Mouse (Mus musculus): ENCODE measurements around the gene Spg11. TPM values are rescaled to one million over a fixed set of nuclear protein-coding genes. Genes with fewer than 3 reads are reported as not detected.
A peak's percentile ranks its signal among the peaks of the same experiment; 100 is the strongest.

The Spg11 gene
- polyA plus RNA-seq, 1 experiment from 2014 or later, result 9.9 TPM

GRCm38 (mm10) chr2:122141332-122141967 is 23.3 kb upstream of the Spg11 start:
- Histone ChIP-seq H3K27ac (replicated peaks) (no peak overlapping the region), H3K9ac (replicated peaks) (no peak overlapping the region), H3K36me3 (no peaks in the 10 kb centered on the region), H3K9me3 (no peaks in the 10 kb centered on the region), H3K4me3 (no peak overlapping the region), H3K27me3 (no peaks in the 10 kb centered on the region), H3K4me2 (replicated peaks) (no peak overlapping the region), H3K4me1 (no peaks in the 10 kb centered on the region)
- no peak for ATAC-seq (replicated peaks)
- WGBS, result 76% methylated on average over 5 of the region's 5 CpGs

GRCm38 (mm10) chr2:122140815-122141214 is 22.6 kb upstream of the Spg11 start:
- H3K4me2 ChIP-seq (replicated peaks), result no peak overlapping the region
- no peak for ATAC-seq (replicated peaks)
- H3K4me1 ChIP-seq, result no peaks in the 10 kb centered on the region
- no peak overlapping the region for H3K4me3 ChIP-seq
- WGBS, result 87% methylated on average over 2 of the region's 2 CpGs
- no peak overlapping the region for H3K27ac ChIP-seq (replicated peaks)
- H3K9me3 ChIP-seq, result no peaks in the 10 kb centered on the region
- H3K27me3 ChIP-seq, result no peaks in the 10 kb centered on the region
- H3K9ac ChIP-seq (replicated peaks), result no peak overlapping the region
- no peaks in the 10 kb centered on the region for H3K36me3 ChIP-seq

- Histone ChIP-seq H3K9ac (replicated peaks) (no peak overlapping the region), H3K36me3 (no peaks in the 10 kb centered on the region), H3K4me2 (replicated peaks) (no peak overlapping the region), H3K4me3 (no peak overlapping the region), H3K27ac (replicated peaks) (no peak overlapping the region), H3K27me3 (no peaks in the 10 kb centered on the region), H3K9me3 (no peaks in the 10 kb centered on the region), H3K4me1 (no peaks in the 10 kb centered on the region)
- 65% methylated on average over 5 of the region's 5 CpGs for WGBS
- no peak for ATAC-seq (replicated peaks)
These were observed 19.8 kb upstream of the Spg11 start for GRCm38 (mm10) chr2:122137839-122138465.

- H3K4me2 ChIP-seq (replicated peaks), result no peak overlapping the region
- no peaks in the 10 kb centered on the region for H3K27me3 ChIP-seq
- H3K27ac ChIP-seq (replicated peaks), result no peak overlapping the region
- no peak overlapping the region for H3K4me3 ChIP-seq
- no peak for ATAC-seq (replicated peaks)
- H3K9ac ChIP-seq (replicated peaks), result no peak overlapping the region
- no peaks in the 10 kb centered on the region for H3K9me3 ChIP-seq
- H3K4me1 ChIP-seq, result no peaks in the 10 kb centered on the region
- H3K36me3 ChIP-seq, result no peaks in the 10 kb centered on the region
- WGBS, result 86% methylated on average over 2 of the region's 2 CpGs
These were observed 14.4 kb upstream of the Spg11 start for GRCm38 (mm10) chr2:122132618-122133017.

- no peaks in the 10 kb centered on the region for H3K4me1 ChIP-seq
- no peak for ATAC-seq (replicated peaks)
- 95% methylated on average over 2 of the region's 2 CpGs for WGBS
These were observed 13.9 kb upstream of the Spg11 start for GRCm38 (mm10) chr2:122132078-122132477.

GRCm38 (mm10) chr2:122127635-122128034 is 9.4 kb upstream of the Spg11 start:
- Histone ChIP-seq H3K4me1 (no peaks in the 10 kb centered on the region), H3K4me2 (replicated peaks) (no peak overlapping the region), H3K9ac (replicated peaks) (no peak overlapping the region), H3K36me3 (no peaks in the 10 kb centered on the region), H3K9me3 (no peaks in the 10 kb centered on the region), H3K4me3 (no peak overlapping the region), H3K27me3 (no peaks in the 10 kb centered on the region), H3K27ac (replicated peaks) (no peak overlapping the region)
- no peak for ATAC-seq (replicated peaks)
- 91% methylated on average over 4 of the region's 4 CpGs for WGBS

More at GRCm38 (mm10) chr2:122132078-122132477, 13.9 kb upstream of the Spg11 start:
- Histone ChIP-seq H3K27ac (replicated peaks) (no peak overlapping the region), H3K9me3 (no peaks in the 10 kb centered on the region), H3K36me3 (no peaks in the 10 kb centered on the region), H3K9ac (replicated peaks) (no peak overlapping the region), H3K27me3 (no peaks in the 10 kb centered on the region), H3K4me3 (no peak overlapping the region), H3K4me2 (replicated peaks) (no peak overlapping the region)

- Histone ChIP-seq H3K4me1 (no peaks in the 10 kb centered on the region), H3K36me3 (no peaks in the 10 kb centered on the region), H3K27ac (replicated peaks) (no peak overlapping the region), H3K4me3 (no peak overlapping the region), H3K4me2 (replicated peaks) (no peak overlapping the region), H3K9me3 (no peaks in the 10 kb centered on the region), H3K27me3 (no peaks in the 10 kb centered on the region), H3K9ac (replicated peaks) (no peak overlapping the region)
- WGBS, result 44% methylated on average over 5 of the region's 5 CpGs
- no peak for ATAC-seq (replicated peaks)
These were observed 8.7 kb upstream of the Spg11 start for GRCm38 (mm10) chr2:122126765-122127347.

GRCm38 (mm10) chr2:122125680-122126572 is 7.7 kb upstream of the Spg11 start:
- Histone ChIP-seq H3K4me2 (replicated peaks) (no peak overlapping the region), H3K4me1 (no peaks in the 10 kb centered on the region), H3K36me3 (no peaks in the 10 kb centered on the region), H3K9ac (replicated peaks) (no peak overlapping the region), H3K9me3 (no peaks in the 10 kb centered on the region), H3K27ac (replicated peaks) (no peak overlapping the region), H3K27me3 (no peaks in the 10 kb centered on the region), H3K4me3 (no peak overlapping the region)
- no peak for ATAC-seq (replicated peaks)
- 58% methylated on average over 12 of the region's 12 CpGs for WGBS

- no peak for ATAC-seq (replicated peaks)
- 91% methylated on average over 2 of the region's 2 CpGs for WGBS
- peaks cover 6% of the 10 kb centered on the region; the same call in 1 of the 2 replicates for H3K36me3 ChIP-seq
- peaks cover 16% of the 10 kb centered on the region for H3K4me1 ChIP-seq
- no peaks in the 10 kb centered on the region for H3K27me3 ChIP-seq
- H3K4me3 ChIP-seq, result no peak overlapping the region
- H3K4me2 ChIP-seq (replicated peaks), result peak overlapping the region; percentile 65
- no peak overlapping the region for H3K27ac ChIP-seq (replicated peaks)
- no peak overlapping the region for H3K9ac ChIP-seq (replicated peaks)
- no peaks in the 10 kb centered on the region for H3K9me3 ChIP-seq
These were observed 1.3 kb downstream of the Spg11 start for GRCm38 (mm10) chr2:122116888-122117287.

- H3K9ac ChIP-seq (replicated peaks), result no peak overlapping the region
- H3K27ac ChIP-seq (replicated peaks), result no peak overlapping the region
- no peaks in the 10 kb centered on the region for H3K9me3 ChIP-seq
- no peak for ATAC-seq (replicated peaks)
- H3K4me2 ChIP-seq (replicated peaks), result no peak overlapping the region
- 77% methylated on average over 4 of the region's 4 CpGs for WGBS
- H3K27me3 ChIP-seq, result no peaks in the 10 kb centered on the region
- no peak overlapping the region for H3K4me3 ChIP-seq
- no peaks in the 10 kb centered on the region for H3K4me1 ChIP-seq
- peaks cover 43% of the 10 kb centered on the region for H3K36me3 ChIP-seq
These were observed 8.5 kb downstream of the Spg11 start for GRCm38 (mm10) chr2:122109714-122110113.

- Histone ChIP-seq H3K27me3 (no peaks in the 10 kb centered on the region), H3K4me1 (no peaks in the 10 kb centered on the region), H3K9ac (replicated peaks) (no peak overlapping the region), H3K4me2 (replicated peaks) (no peak overlapping the region), H3K4me3 (no peak overlapping the region), H3K27ac (replicated peaks) (no peak overlapping the region), H3K9me3 (no peaks in the 10 kb centered on the region), H3K36me3 (peaks cover 45% of the 10 kb centered on the region)
- 87% methylated on average over 14 of the region's 14 CpGs for WGBS
- no peak for ATAC-seq (replicated peaks)
These were observed 10.1 kb downstream of the Spg11 start for GRCm38 (mm10) chr2:122108101-122108500.

GRCm38 (mm10) chr2:122102070-122102469 is 16.1 kb downstream of the Spg11 start:
- Histone ChIP-seq H3K4me3 (no peak overlapping the region), H3K27me3 (no peaks in the 10 kb centered on the region), H3K9me3 (no peaks in the 10 kb centered on the region), H3K27ac (replicated peaks) (no peak overlapping the region), H3K4me2 (replicated peaks) (no peak overlapping the region), H3K4me1 (no peaks in the 10 kb centered on the region), H3K36me3 (peaks cover 53% of the 10 kb centered on the region), H3K9ac (replicated peaks) (no peak overlapping the region)
- no peak for ATAC-seq (replicated peaks)
